Mouse (Mus musculus): ENCODE results near the gene Stxbp2. TPM values are rescaled to one million over a fixed set of nuclear protein-coding genes. Genes with fewer than 3 reads are reported as not detected.

Stxbp2 gene
- polyA plus RNA-seq, 1 experiment from 2014 or later, result 94.2 TPM

DNA sequence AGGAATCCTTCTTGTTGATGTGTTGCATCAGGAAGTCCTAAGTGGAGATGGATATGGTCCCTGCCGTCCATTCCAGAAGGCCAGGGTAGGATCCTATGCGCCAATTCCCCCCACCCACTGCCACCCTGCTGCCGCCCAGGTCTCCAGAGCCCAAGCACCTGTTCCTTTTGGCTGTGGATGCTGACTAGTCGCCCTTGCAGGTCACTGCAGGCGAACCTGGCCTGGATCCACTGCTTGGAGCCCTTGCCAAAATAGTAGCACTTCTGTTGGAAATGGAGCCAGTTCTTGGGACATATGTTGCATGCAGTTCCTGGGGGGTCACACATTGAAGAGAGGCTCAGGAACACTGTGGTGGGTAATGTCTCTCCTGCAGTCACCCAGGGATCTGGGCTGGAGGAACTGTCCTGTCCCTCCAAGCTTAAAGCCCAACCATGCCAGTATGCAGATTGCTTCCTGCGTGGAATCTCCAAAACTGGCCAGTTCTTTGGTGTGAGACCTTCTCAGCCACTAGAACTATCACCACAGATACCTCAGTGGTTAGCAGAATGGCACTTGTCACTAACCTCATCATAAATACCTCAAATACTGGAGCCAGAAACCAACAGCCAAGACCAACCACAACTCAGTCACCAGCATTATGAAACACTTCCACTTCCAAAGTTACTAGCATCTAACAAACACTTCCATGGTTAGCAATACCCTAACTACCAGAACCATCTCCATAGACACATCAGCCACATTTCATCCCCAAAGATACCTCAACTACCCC lies 52.8 kb downstream of the Stxbp2 start:
- WGBS, result 61% methylated on average over 6 of the region's 6 CpGs
- no peak for DNase-seq (ENCODE audit: low spot score)
- H3K4me2 ChIP-seq (replicated peaks; ENCODE audit: low read depth, low read length), result no peak overlapping the region

DNA sequence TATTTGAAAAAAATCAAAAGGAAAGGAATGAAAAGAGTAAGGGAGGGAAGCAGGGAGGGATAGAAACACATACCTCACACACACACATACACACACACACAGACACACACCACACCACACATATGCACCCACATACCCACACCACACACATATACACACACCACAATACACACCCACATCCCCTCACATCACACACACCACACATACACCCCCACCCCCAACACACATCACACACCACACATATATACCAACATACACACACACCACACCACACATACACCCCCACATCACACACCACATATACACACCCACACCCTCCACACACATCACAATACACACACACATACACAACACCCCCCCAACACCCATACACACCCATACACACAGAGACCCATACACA lies 53.8 kb downstream of the Stxbp2 start:
- H3K4me3 ChIP-seq (ENCODE audit: low read depth, low read length), result no peak overlapping the region
- no peak for TF ChIP-seq CTCF (IDR thresholded peaks at IDR 0.05)
- TF ChIP-seq EP300 (IDR thresholded peaks at IDR 0.05), result no peak
- no peak for ATAC-seq
- H3K36me3 ChIP-seq (ENCODE audit: insufficient read depth, low read length), result no peaks in the 10 kb centered on the region
- no peak overlapping the region for H3K4me2 ChIP-seq (replicated peaks; ENCODE audit: low read depth, low read length)
- no peaks in the 10 kb centered on the region for H3K27me3 ChIP-seq (replicated peaks; ENCODE audit: insufficient read depth, low read length)
- no peak overlapping the region for H3K27ac ChIP-seq (ENCODE audit: low read length)
- DNase-seq (ENCODE audit: low spot score), result no peak
- H3K9me3 ChIP-seq (ENCODE audit: low read length), result no peaks in the 10 kb centered on the region
- no peaks in the 10 kb centered on the region for H3K4me1 ChIP-seq (ENCODE audit: insufficient read depth, low read depth, low read length)
- no peak overlapping the region for H3K9ac ChIP-seq (replicated peaks; ENCODE audit: low read depth)

More for the DNA sequence above, 52.8 kb downstream of the Stxbp2 start:
- H3K4me1 ChIP-seq (ENCODE audit: insufficient read depth, low read depth, low read length), result no peaks in the 10 kb centered on the region
- H3K9ac ChIP-seq (replicated peaks; ENCODE audit: low read depth), result no peak overlapping the region
- no peaks in the 10 kb centered on the region for H3K27me3 ChIP-seq (replicated peaks; ENCODE audit: insufficient read depth, low read length)
- H3K9me3 ChIP-seq (ENCODE audit: low read length), result no peaks in the 10 kb centered on the region
- TF ChIP-seq EP300 (IDR thresholded peaks at IDR 0.05) (no peak), CTCF (IDR thresholded peaks at IDR 0.05) (no peak)
- no peak overlapping the region for H3K27ac ChIP-seq (ENCODE audit: low read length)
- 0 out of 2 replicates have a peak, but pooled peaks cover 3% of the 10 kb centered on the region for H3K36me3 ChIP-seq (ENCODE audit: insufficient read depth, low read length)
- no peak overlapping the region for H3K4me3 ChIP-seq (ENCODE audit: low read depth, low read length)
- ATAC-seq, result no peak

DNA sequence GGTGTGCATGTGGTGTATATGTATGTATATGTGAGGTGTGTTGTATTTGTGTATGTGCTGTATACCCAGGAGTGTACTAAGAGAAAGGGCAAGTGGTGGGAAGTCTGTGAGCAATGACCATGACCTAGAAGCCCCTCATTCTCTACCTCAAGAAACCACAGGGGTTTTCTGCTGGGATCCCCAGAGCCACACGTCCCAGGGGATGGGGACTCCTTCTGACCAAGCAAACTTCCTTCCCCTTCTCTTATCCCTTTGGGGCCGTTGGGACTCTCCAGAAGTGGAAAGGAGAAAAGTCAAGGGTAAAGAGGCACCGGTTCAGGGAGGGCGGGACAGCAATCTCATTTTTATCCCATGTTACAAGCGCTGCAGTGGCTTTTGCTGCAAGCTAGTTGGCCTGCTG lies 54.7 kb downstream of the Stxbp2 start:
- TF ChIP-seq CTCF (IDR thresholded peaks at IDR 0.05) (no peak), EP300 (IDR thresholded peaks at IDR 0.05) (no peak)
- no peaks in the 10 kb centered on the region for H3K4me1 ChIP-seq (ENCODE audit: insufficient read depth, low read depth, low read length)
- H3K4me2 ChIP-seq (replicated peaks; ENCODE audit: low read depth, low read length), result no peak overlapping the region
- ATAC-seq (no peak), DNase-seq (ENCODE audit: low spot score) (no peak)
- H3K9me3 ChIP-seq (ENCODE audit: low read length), result no peaks in the 10 kb centered on the region
- H3K36me3 ChIP-seq (ENCODE audit: insufficient read depth, low read length), result no peaks in the 10 kb centered on the region
- H3K4me3 ChIP-seq (ENCODE audit: low read depth, low read length), result no peak overlapping the region
- H3K27ac ChIP-seq (ENCODE audit: low read length), result no peak overlapping the region
- 57% methylated on average over 5 of the region's 5 CpGs for WGBS
- H3K9ac ChIP-seq (replicated peaks; ENCODE audit: low read depth), result no peak overlapping the region
- H3K27me3 ChIP-seq (replicated peaks; ENCODE audit: insufficient read depth, low read length), result no peaks in the 10 kb centered on the region

DNA sequence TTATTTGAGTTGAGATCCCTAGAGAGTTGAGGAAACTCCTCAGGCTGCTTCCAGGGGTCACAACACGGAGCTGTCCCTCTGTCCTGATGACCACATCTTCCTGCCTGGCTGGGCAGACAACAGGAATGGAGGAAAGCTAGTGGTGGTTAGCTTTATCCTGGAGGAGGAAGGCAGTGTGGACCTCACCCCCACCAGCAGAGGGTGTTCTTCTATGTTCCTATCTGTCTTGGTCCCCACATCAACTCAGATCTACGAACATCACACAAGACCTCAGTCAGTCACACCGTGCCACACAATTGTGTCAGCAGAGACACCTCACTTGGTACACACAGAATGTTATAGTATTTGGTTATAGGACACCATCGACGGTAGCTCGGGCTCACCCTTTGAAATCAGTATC lies 56.8 kb downstream of the Stxbp2 start:
- WGBS, result 73% methylated on average over 6 of the region's 6 CpGs
- no peak overlapping the region for H3K27ac ChIP-seq (ENCODE audit: low read length)
- no peaks in the 10 kb centered on the region for H3K27me3 ChIP-seq (replicated peaks; ENCODE audit: insufficient read depth, low read length)
- H3K4me1 ChIP-seq (ENCODE audit: insufficient read depth, low read depth, low read length), result no peaks in the 10 kb centered on the region
- no peak overlapping the region for H3K4me3 ChIP-seq (ENCODE audit: low read depth, low read length)
- H3K9ac ChIP-seq (replicated peaks; ENCODE audit: low read depth), result no peak overlapping the region
- ATAC-seq, result no peak
- TF ChIP-seq EP300 (IDR thresholded peaks at IDR 0.05) (no peak), CTCF (IDR thresholded peaks at IDR 0.05) (no peak)
- DNase-seq (ENCODE audit: low spot score), result no peak
- H3K9me3 ChIP-seq (ENCODE audit: low read length), result no peaks in the 10 kb centered on the region
- no peak overlapping the region for H3K4me2 ChIP-seq (replicated peaks; ENCODE audit: low read depth, low read length)
- H3K36me3 ChIP-seq (ENCODE audit: insufficient read depth, low read length), result no peaks in the 10 kb centered on the region

DNA sequence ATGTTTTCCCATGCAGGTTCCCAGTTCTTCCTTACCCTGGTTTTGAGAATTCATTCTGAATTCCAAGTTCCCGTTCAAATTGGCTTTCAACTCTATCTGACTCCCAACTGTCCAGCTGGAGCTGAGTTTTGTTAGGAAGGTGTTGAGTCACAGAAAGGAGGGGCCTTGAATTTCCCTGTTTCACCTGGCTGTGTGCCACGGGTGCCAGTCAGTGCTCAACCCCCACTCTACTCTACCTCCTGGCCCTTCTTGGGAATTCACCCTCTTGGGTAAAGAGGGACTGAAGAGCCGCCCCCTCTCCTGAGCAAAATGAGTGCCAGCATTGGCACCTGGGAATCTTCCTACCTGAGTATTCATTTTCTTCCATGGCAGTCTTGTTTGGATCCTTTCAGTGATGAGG lies 60.0 kb downstream of the Stxbp2 start:
- no peak overlapping the region for H3K27ac ChIP-seq (ENCODE audit: low read length)
- no peak overlapping the region for H3K4me2 ChIP-seq (replicated peaks; ENCODE audit: low read depth, low read length)
- H3K9ac ChIP-seq (replicated peaks; ENCODE audit: low read depth), result no peak overlapping the region
- DNase-seq (ENCODE audit: low spot score), result peak; percentile 67
- no peak for TF ChIP-seq CTCF (IDR thresholded peaks at IDR 0.05)
- no peak for TF ChIP-seq EP300 (IDR thresholded peaks at IDR 0.05)
- no peaks in the 10 kb centered on the region for H3K9me3 ChIP-seq (ENCODE audit: low read length)
- no peak overlapping the region for H3K4me3 ChIP-seq (ENCODE audit: low read depth, low read length)
- ATAC-seq, result peak; percentile 70
- no peaks in the 10 kb centered on the region for H3K27me3 ChIP-seq (replicated peaks; ENCODE audit: insufficient read depth, low read length)
- WGBS, result 52% methylated on average over 3 of the region's 3 CpGs
- no peaks in the 10 kb centered on the region for H3K36me3 ChIP-seq (ENCODE audit: insufficient read depth, low read length)
- H3K4me1 ChIP-seq (ENCODE audit: insufficient read depth, low read depth, low read length), result no peaks in the 10 kb centered on the region

Other genes with a start within 250 kb of the Stxbp2 start
- 5.8 and 6.1 TPM in 2 replicates for gene Arhgef18, start 237.9 kb upstream of the Stxbp2 start, polyA plus RNA-seq (2015; fragmentation: Nextera tagmentation; extraction: Ambion mirVana)
- gene Pex11g, start 163.3 kb upstream of the Stxbp2 start, polyA plus RNA-seq (2015; fragmentation: Nextera tagmentation; extraction: Ambion mirVana), result 7.8 and 9.1 TPM in 2 replicates
- gene Tex45, start 160.1 kb upstream of the Stxbp2 start, polyA plus RNA-seq (2015; fragmentation: Nextera tagmentation; extraction: Ambion mirVana), result not detected in 2 replicates
- gene Zfp358, start 137.8 kb upstream of the Stxbp2 start, polyA plus RNA-seq (2015; fragmentation: Nextera tagmentation; extraction: Ambion mirVana), result 29.8 and 31.6 TPM in 2 replicates
- gene Mcoln1, start 130.5 kb upstream of the Stxbp2 start, polyA plus RNA-seq (2015; fragmentation: Nextera tagmentation; extraction: Ambion mirVana), result 38.5 and 40.0 TPM in 2 replicates
- gene Pnpla6, start 115.6 kb upstream of the Stxbp2 start, polyA plus RNA-seq (2015; fragmentation: Nextera tagmentation; extraction: Ambion mirVana), result 18.1 and 19.0 TPM in 2 replicates
- gene C330021F23Rik, start 63.0 kb upstream of the Stxbp2 start, polyA plus RNA-seq (2015; fragmentation: Nextera tagmentation; extraction: Ambion mirVana), result 0.25 and 0.36 TPM in 2 replicates
- 5.7 and 6.5 TPM in 2 replicates for gene Camsap3, start 43.7 kb upstream of the Stxbp2 start, polyA plus RNA-seq (2015; fragmentation: Nextera tagmentation; extraction: Ambion mirVana)
- 34.2 and 37.3 TPM in 2 replicates for gene Xab2, start 9.6 kb upstream of the Stxbp2 start, polyA plus RNA-seq (2015; fragmentation: Nextera tagmentation; extraction: Ambion mirVana)
- gene Pet100, start 9.4 kb upstream of the Stxbp2 start, polyA plus RNA-seq (2015; fragmentation: Nextera tagmentation; extraction: Ambion mirVana), result 117 and 119 TPM in 2 replicates
- 0.08 TPM in 1 of 2 replicates, not detected in the other for gene Pcp2, start 5.4 kb upstream of the Stxbp2 start, polyA plus RNA-seq (2015; fragmentation: Nextera tagmentation; extraction: Ambion mirVana)
- gene Retn, start 24.8 kb downstream of the Stxbp2 start, polyA plus RNA-seq (2015; fragmentation: Nextera tagmentation; extraction: Ambion mirVana), result not detected in 2 replicates
- gene Mcemp1, start 34.8 kb downstream of the Stxbp2 start, polyA plus RNA-seq (2015; fragmentation: Nextera tagmentation; extraction: Ambion mirVana), result 19.3 and 20.2 TPM in 2 replicates
- gene Fcor, start 41.4 kb downstream of the Stxbp2 start, polyA plus RNA-seq (2015; fragmentation: Nextera tagmentation; extraction: Ambion mirVana), result 6.9 and 9.1 TPM in 2 replicates
- gene Trappc5, start 45.3 kb downstream of the Stxbp2 start, polyA plus RNA-seq (2015; fragmentation: Nextera tagmentation; extraction: Ambion mirVana), result 29.2 and 30.0 TPM in 2 replicates
- 0.14 and 1.2 TPM in 2 replicates for gene Fcer2a, start 63.2 kb downstream of the Stxbp2 start, polyA plus RNA-seq (2015; fragmentation: Nextera tagmentation; extraction: Ambion mirVana)
- 0.88 and 1.1 TPM in 2 replicates for gene Clec4g, start 89.7 kb downstream of the Stxbp2 start, polyA plus RNA-seq (2015; fragmentation: Nextera tagmentation; extraction: Ambion mirVana)
- gene Cd209a, start 118.0 kb downstream of the Stxbp2 start, polyA plus RNA-seq (2015; fragmentation: Nextera tagmentation; extraction: Ambion mirVana), result 0.64 and 0.72 TPM in 2 replicates
- gene Cd209e, start 223.4 kb downstream of the Stxbp2 start, polyA plus RNA-seq (2015; fragmentation: Nextera tagmentation; extraction: Ambion mirVana), result not detected in 2 replicates
- not detected in 2 replicates for gene Cd209d, start 247.6 kb downstream of the Stxbp2 start, polyA plus RNA-seq (2015; fragmentation: Nextera tagmentation; extraction: Ambion mirVana)

All from lung, postnatal 0 days (tissue).